Mouse (Mus musculus) lung, embryonic 14.5 days (tissue): ENCODE data around the gene Tmem170. TPM values are rescaled to one million over a fixed set of nuclear protein-coding genes. Genes with fewer than 3 reads are reported as not detected.

Experiments used
- ATAC-seq: fragments of 200-750 bp; cut with Nextera tagmentation; 2 replicates; pipeline ENCODE4 v1.8.0; 2017; ENCODE audit warnings: mild to moderate bottlenecking, moderate TSS enrichment, moderate library complexity; ENCODE audit not compliant: insufficient read depth
- DNase-seq: peaks from one replicate; pipeline ENCODE4 v3.0.0-alpha.2; 2015
- H3K27ac ChIP-seq: fragments of 300-500 bp; sonication (generic); 2 replicates; pipeline ENCODE4 v1.5.1; 2014; ENCODE audit warnings: low read depth, mild to moderate bottlenecking, moderate library complexity
- H3K27me3 ChIP-seq: fragments of 300-500 bp; sonication (generic); 2 replicates; pipeline ENCODE4 v1.6.1; 2014; ENCODE audit warnings: low read length, control low read depth; ENCODE audit not compliant: insufficient read depth
- H3K36me3 ChIP-seq: fragments of 300-500 bp; sonication (generic); 2 replicates; pipeline ENCODE4 v1.6.1; 2014; ENCODE audit warnings: control low read depth; ENCODE audit not compliant: insufficient read depth
- H3K4me1 ChIP-seq: fragments of 300-500 bp; sonication (generic); 2 replicates; pipeline ENCODE4 v1.6.1; 2014; ENCODE audit warnings: antibody characterized with exemption, control low read depth; ENCODE audit not compliant: insufficient read depth
- H3K4me2 ChIP-seq: fragments of 300-500 bp; sonication (generic); 2 replicates; pipeline ENCODE4 v1.6.1; 2014; ENCODE audit warnings: mild to moderate bottlenecking
- H3K4me3 ChIP-seq: fragments of 300-500 bp; sonication (generic); 2 replicates; pipeline ENCODE4 v1.5.1; 2014; ENCODE audit warnings: low read depth, low read length
- H3K9ac ChIP-seq: fragments of 300-500 bp; sonication (generic); 2 replicates; pipeline ENCODE4 v1.6.1; 2014
- H3K9me3 ChIP-seq: fragments of 300-500 bp; sonication (generic); 2 replicates; pipeline ENCODE4 v1.6.1; 2016; ENCODE audit warnings: low read depth, low read length, control low read depth
- CTCF ChIP-seq: IDR thresholded peaks from 2 replicates; pipeline ENCODE4 v1.5.1; 2016; ENCODE audit warnings: antibody characterized with exemption, low read depth
- WGBS: fragments of 180-500 bp; shearing (Covaris S2); extraction: QIAGEN DNeasy Blood & Tissue Kit; methylation state at CpG from one replicate; pipeline ENCODE4 v1.1.7; 2014; 5-methylcytosine and 5-hydroxymethylcytosine counted together
- polyA plus RNA-seq: library from polyadenylated mRNA; unstranded; fragments of >200 nt; fragmentation: Nextera tagmentation; extraction: Ambion mirVana; gene quantifications from 2 replicates; pipeline ENCODE4 v1.2.1, GENCODE M21; 2014

Tmem170 gene
- polyA plus RNA-seq: 7.0 and 7.3 TPM in 2 replicates

GRCm38 (mm10) chr8:111876355-111876948, at the start of gene Tmem170:
Tmem170 (minus strand) TSS chr8:111876750.
- Histone ChIP-seq H3K4me1 (peaks cover 4% of the 10 kb centered on the region; the same call in 1 of the 2 replicates), H3K27me3 (no peaks in the 10 kb centered on the region), H3K36me3 (no peaks in the 10 kb centered on the region), H3K9ac (peak within 1 kb of the TSS; percentile 55), H3K4me2 (peak within 1 kb of the TSS; percentile 79), H3K9me3 (no peaks in the 10 kb centered on the region), H3K27ac (peak within 1 kb of the TSS; percentile 78), H3K4me3 (peak within 1 kb of the TSS; percentile 77)
- ATAC-seq (peak; percentile 98), DNase-seq (peak; percentile 99)
- peak; percentile 95 for TF ChIP-seq CTCF
- under 1% methylated on average over 51 of the region's 53 CpGs for WGBS

- no peak for DNase-seq
- Histone ChIP-seq H3K27ac (no peak overlapping the region), H3K36me3 (no peaks in the 10 kb centered on the region), H3K9me3 (no peaks in the 10 kb centered on the region), H3K4me3 (no peak overlapping the region), H3K27me3 (no peaks in the 10 kb centered on the region), H3K4me1 (no peaks in the 10 kb centered on the region), H3K4me2 (no peak overlapping the region), H3K9ac (no peak overlapping the region)
- no peak for TF ChIP-seq CTCF
- WGBS: 65% methylated on average over 7 of the region's 7 CpGs
- ATAC-seq: no peak
These were observed 48.4 kb upstream of the Tmem170 start for GRCm38 (mm10) chr8:111924976-111925375.

- H3K9ac ChIP-seq: no peak overlapping the region
- no peaks in the 10 kb centered on the region for H3K9me3 ChIP-seq
- H3K27ac ChIP-seq: no peak overlapping the region
- no peaks in the 10 kb centered on the region for H3K36me3 ChIP-seq
- peak; percentile 73 for DNase-seq
- H3K4me3 ChIP-seq: no peak overlapping the region
- no peaks in the 10 kb centered on the region for H3K4me1 ChIP-seq
- 29% methylated on average over 10 of the region's 10 CpGs for WGBS
- ATAC-seq: peak; percentile 31; the same call in 1 of the 2 replicates
- no peaks in the 10 kb centered on the region for H3K27me3 ChIP-seq
- peak; percentile 58 for TF ChIP-seq CTCF
- no peak overlapping the region for H3K4me2 ChIP-seq
These were observed 46.8 kb upstream of the Tmem170 start for GRCm38 (mm10) chr8:111923383-111923804.

GRCm38 (mm10) chr8:111920971-111921370, 44.4 kb upstream of the Tmem170 start:
- Histone ChIP-seq H3K9me3 (no peaks in the 10 kb centered on the region), H3K4me1 (no peaks in the 10 kb centered on the region), H3K4me3 (no peak overlapping the region), H3K36me3 (0 out of 2 replicates have a peak, but pooled peaks cover 2% of the 10 kb centered on the region), H3K9ac (no peak overlapping the region), H3K27me3 (no peaks in the 10 kb centered on the region), H3K27ac (no peak overlapping the region), H3K4me2 (no peak overlapping the region)
- TF ChIP-seq CTCF: no peak
- no peak for ATAC-seq
- WGBS: 74% methylated on average over 4 of the region's 4 CpGs
- no peak for DNase-seq

- Histone ChIP-seq H3K4me3 (no peak overlapping the region), H3K27me3 (no peaks in the 10 kb centered on the region), H3K9ac (no peak overlapping the region), H3K27ac (no peak overlapping the region), H3K4me1 (no peaks in the 10 kb centered on the region), H3K9me3 (no peaks in the 10 kb centered on the region), H3K4me2 (no peak overlapping the region), H3K36me3 (0 out of 2 replicates have a peak, but pooled peaks cover 2% of the 10 kb centered on the region)
- 0 out of 2 replicates have a peak, but pooled peaks have one; percentile 38 for TF ChIP-seq CTCF
- WGBS: 88% methylated on average over 2 of the region's 2 CpGs
- no peak for ATAC-seq
- no peak for DNase-seq
These were observed 43.1 kb upstream of the Tmem170 start for GRCm38 (mm10) chr8:111919663-111920062.

GRCm38 (mm10) chr8:111912860-111913432, 36.4 kb upstream of the Tmem170 start:
- Histone ChIP-seq H3K4me2 (no peak overlapping the region), H3K4me3 (no peak overlapping the region), H3K27me3 (peaks cover 16% of the 10 kb centered on the region; the same call in 1 of the 2 replicates), H3K36me3 (no peaks in the 10 kb centered on the region), H3K4me1 (no peaks in the 10 kb centered on the region), H3K9me3 (no peaks in the 10 kb centered on the region), H3K9ac (no peak overlapping the region), H3K27ac (no peak overlapping the region)
- peak; percentile 39 for TF ChIP-seq CTCF
- ATAC-seq (peak; percentile 45), DNase-seq (peak; percentile 31)
- WGBS: 51% methylated on average over 12 of the region's 12 CpGs

- ATAC-seq: no peak
- 59% methylated on average over 7 of the region's 7 CpGs for WGBS
- H3K9ac ChIP-seq: no peak overlapping the region
- H3K27me3 ChIP-seq: peaks cover 16% of the 10 kb centered on the region; the same call in 1 of the 2 replicates
- no peak overlapping the region for H3K4me2 ChIP-seq
- H3K4me1 ChIP-seq: no peaks in the 10 kb centered on the region
- H3K4me3 ChIP-seq: no peak overlapping the region
- H3K36me3 ChIP-seq: no peaks in the 10 kb centered on the region
- no peak overlapping the region for H3K27ac ChIP-seq
- TF ChIP-seq CTCF: no peak
- DNase-seq: no peak
- no peaks in the 10 kb centered on the region for H3K9me3 ChIP-seq
These were observed 35.0 kb upstream of the Tmem170 start for GRCm38 (mm10) chr8:111911572-111911971.
